Mouse (Mus musculus): Measurements from ENCODE around the gene Dnajc3. TPM values are rescaled to one million over a fixed set of nuclear protein-coding genes. Genes with fewer than 3 reads are reported as not detected.

The Dnajc3 gene
- polyA plus RNA-seq, 1 experiment from 2014 or later = 19.0 TPM

GRCm38 (mm10) chr14:118911521-118911920 lies 26.3 kb upstream of the Dnajc3 start:
- Histone ChIP-seq H3K4me2 (replicated peaks) (no peak overlapping the region), H3K4me1 (no peaks in the 10 kb centered on the region), H3K27ac (replicated peaks) (no peak overlapping the region), H3K4me3 (no peak overlapping the region), H3K27me3 (no peaks in the 10 kb centered on the region), H3K9me3 (no peaks in the 10 kb centered on the region), H3K36me3 (peaks cover 63% of the 10 kb centered on the region), H3K9ac (replicated peaks) (no peak overlapping the region)
- no peak for ATAC-seq (replicated peaks)
- WGBS = 85% methylated on average over 6 of the region's 6 CpGs

- ATAC-seq (replicated peaks) = no peak
Measured at GRCm38 (mm10) chr14:118913651-118914050, 24.1 kb upstream of the Dnajc3 start.

GRCm38 (mm10) chr14:118919025-118919424 lies 18.8 kb upstream of the Dnajc3 start:
- Histone ChIP-seq H3K4me3 (no peak overlapping the region), H3K36me3 (peaks cover 13% of the 10 kb centered on the region), H3K4me2 (replicated peaks) (no peak overlapping the region), H3K9me3 (no peaks in the 10 kb centered on the region), H3K4me1 (peaks cover 35% of the 10 kb centered on the region), H3K9ac (replicated peaks) (no peak overlapping the region), H3K27ac (replicated peaks) (no peak overlapping the region), H3K27me3 (no peaks in the 10 kb centered on the region)
- WGBS = 68% methylated on average over 8 of the region's 8 CpGs
- ATAC-seq (replicated peaks) = no peak

More at GRCm38 (mm10) chr14:118913651-118914050, 24.1 kb upstream of the Dnajc3 start:
- 86% methylated on average over 5 of the region's 5 CpGs for WGBS
- Histone ChIP-seq H3K27ac (replicated peaks) (no peak overlapping the region), H3K4me1 (no peaks in the 10 kb centered on the region), H3K27me3 (no peaks in the 10 kb centered on the region), H3K9me3 (no peaks in the 10 kb centered on the region), H3K9ac (replicated peaks) (no peak overlapping the region), H3K4me3 (no peak overlapping the region), H3K4me2 (replicated peaks) (no peak overlapping the region), H3K36me3 (peaks cover 51% of the 10 kb centered on the region)

GRCm38 (mm10) chr14:118920654-118921053 lies 17.1 kb upstream of the Dnajc3 start:
- Histone ChIP-seq H3K4me1 (peaks cover 42% of the 10 kb centered on the region), H3K27me3 (no peaks in the 10 kb centered on the region), H3K9ac (replicated peaks) (no peak overlapping the region), H3K9me3 (no peaks in the 10 kb centered on the region), H3K4me3 (no peak overlapping the region), H3K36me3 (peaks cover 13% of the 10 kb centered on the region), H3K27ac (replicated peaks) (no peak overlapping the region), H3K4me2 (replicated peaks) (0 out of 2 replicates have a peak overlapping the region, but pooled peaks have one; percentile 3)
- ATAC-seq (replicated peaks) = no peak
- 68% methylated on average over 7 of the region's 7 CpGs for WGBS

GRCm38 (mm10) chr14:118922251-118922650 lies 15.5 kb upstream of the Dnajc3 start:
- Histone ChIP-seq H3K36me3 (peaks cover 9% of the 10 kb centered on the region), H3K9ac (replicated peaks) (peak overlapping the region; percentile 51), H3K4me3 (peak overlapping the region; percentile 45), H3K27ac (replicated peaks) (no peak overlapping the region), H3K9me3 (no peaks in the 10 kb centered on the region), H3K27me3 (no peaks in the 10 kb centered on the region), H3K4me2 (replicated peaks) (peak overlapping the region; percentile 76), H3K4me1 (peaks cover 45% of the 10 kb centered on the region)
- WGBS = 28% methylated on average over 22 of the region's 22 CpGs
- no peak for ATAC-seq (replicated peaks)

DNA sequence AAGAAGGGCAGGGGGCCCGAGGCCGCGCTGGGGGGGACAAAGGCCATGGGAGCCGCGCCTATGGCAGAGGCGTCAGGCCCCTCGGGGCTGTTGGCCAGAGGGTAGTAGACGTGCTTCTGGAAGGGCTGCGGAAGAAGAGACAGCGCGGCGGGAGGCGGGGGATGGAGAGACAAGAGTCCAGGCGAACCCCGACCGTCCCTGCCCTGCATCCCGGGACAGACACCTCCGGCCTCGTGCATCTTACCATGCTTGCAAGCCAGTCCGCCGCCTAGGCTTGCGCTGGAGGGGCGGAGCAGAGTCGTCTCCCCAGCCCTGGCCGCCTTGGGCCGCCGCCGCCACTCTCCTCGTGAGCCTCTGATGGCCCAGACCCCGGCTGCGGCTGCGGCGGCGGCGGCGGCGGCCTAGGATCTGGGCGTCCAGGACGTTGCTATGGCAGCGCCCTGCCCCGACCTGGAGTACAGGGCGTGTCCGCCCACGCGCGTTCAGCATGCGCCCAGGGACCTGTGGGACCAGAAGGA lies 15.1 kb upstream of the Dnajc3 start:
- peak overlapping the region; percentile 76 for H3K4me2 ChIP-seq (replicated peaks)
- peak overlapping the region; percentile 45 for H3K4me3 ChIP-seq
- no peaks in the 10 kb centered on the region for H3K9me3 ChIP-seq
- WGBS = 3% methylated on average over 47 of the region's 47 CpGs
- peaks cover 9% of the 10 kb centered on the region for H3K36me3 ChIP-seq
- no peaks in the 10 kb centered on the region for H3K27me3 ChIP-seq
- no peak overlapping the region for H3K27ac ChIP-seq (replicated peaks)
- ATAC-seq (replicated peaks) = peak; percentile 23
- peaks cover 45% of the 10 kb centered on the region for H3K4me1 ChIP-seq
- peak overlapping the region; percentile 51 for H3K9ac ChIP-seq (replicated peaks)

DNA sequence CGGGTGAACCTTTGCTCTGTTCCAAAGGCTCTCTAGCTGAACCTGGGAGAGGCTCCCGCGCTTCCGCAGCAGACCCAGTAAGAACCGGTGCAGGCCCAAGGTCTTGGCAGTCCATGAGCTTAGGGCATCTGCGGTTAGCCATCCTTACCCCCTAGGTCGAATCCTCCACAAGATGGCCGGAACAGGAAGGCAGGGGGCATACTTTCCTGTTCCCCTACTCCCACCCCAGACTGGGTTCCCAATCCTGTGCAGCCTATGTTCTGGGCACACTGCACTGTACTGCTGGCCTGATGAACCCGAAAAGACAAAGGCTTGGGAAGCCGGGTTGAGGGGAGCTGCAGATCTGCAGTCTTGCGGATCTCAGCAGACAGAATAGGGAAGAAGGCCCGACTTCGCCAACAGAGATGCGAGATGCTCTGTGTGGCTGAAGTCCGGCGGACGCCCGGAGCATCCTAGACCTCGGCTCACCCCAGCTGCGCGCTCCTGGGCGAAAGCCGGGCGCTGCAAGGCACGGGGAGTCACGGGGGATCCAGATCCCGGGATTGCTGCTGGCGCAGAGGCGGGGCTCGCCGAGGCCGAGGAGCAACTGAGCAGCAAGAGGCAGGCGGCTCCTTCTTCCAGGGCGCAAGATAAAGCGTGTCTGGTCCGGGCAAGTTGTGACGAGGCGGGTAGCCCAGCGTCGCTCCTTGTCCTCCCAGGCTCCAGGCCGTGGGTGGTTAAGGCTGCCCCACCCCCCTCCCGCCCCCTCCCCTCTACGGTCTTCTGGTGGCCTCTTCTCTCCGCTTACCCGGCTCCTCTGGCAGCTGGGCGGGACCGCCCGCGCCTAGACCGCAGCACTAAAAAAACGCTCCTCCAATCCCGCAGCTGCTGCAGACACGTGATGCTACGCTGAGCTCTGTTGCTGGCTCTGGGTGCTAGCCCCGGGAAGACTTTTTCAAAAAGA lies 12.8 kb upstream of the Dnajc3 start, which contains the start of gene Dzip1:
TSS of gene Dzip1 (minus strand) at position 788 of the 943 bp plus-strand sequence.
- WGBS = under 1% methylated on average over 55 of the region's 55 CpGs
- H3K4me3 ChIP-seq = peak within 1 kb of the TSS; percentile 79
- H3K4me1 ChIP-seq = peaks cover 45% of the 10 kb centered on the region
- peak within 1 kb of the TSS; percentile 80 for H3K9ac ChIP-seq (replicated peaks)
- H3K9me3 ChIP-seq = no peaks in the 10 kb centered on the region
- peak within 1 kb of the TSS; percentile 76 for H3K4me2 ChIP-seq (replicated peaks)
- no peaks in the 10 kb centered on the region for H3K36me3 ChIP-seq
- no peaks in the 10 kb centered on the region for H3K27me3 ChIP-seq
- peak within 1 kb of the TSS; percentile 90 for H3K27ac ChIP-seq (replicated peaks)
- peak; percentile 97 for ATAC-seq (replicated peaks)

- H3K9ac ChIP-seq (replicated peaks) = no peak overlapping the region
- peaks cover 14% of the 10 kb centered on the region for H3K4me1 ChIP-seq
- no peak for ATAC-seq (replicated peaks)
- no peaks in the 10 kb centered on the region for H3K27me3 ChIP-seq
- H3K4me2 ChIP-seq (replicated peaks) = no peak overlapping the region
- no peak overlapping the region for H3K4me3 ChIP-seq
- WGBS = 84% methylated on average over 3 of the region's 3 CpGs
- no peak overlapping the region for H3K27ac ChIP-seq (replicated peaks)
- H3K9me3 ChIP-seq = no peaks in the 10 kb centered on the region
- no peaks in the 10 kb centered on the region for H3K36me3 ChIP-seq
Measured at GRCm38 (mm10) chr14:118928565-118928964, 9.2 kb upstream of the Dnajc3 start.

DNA sequence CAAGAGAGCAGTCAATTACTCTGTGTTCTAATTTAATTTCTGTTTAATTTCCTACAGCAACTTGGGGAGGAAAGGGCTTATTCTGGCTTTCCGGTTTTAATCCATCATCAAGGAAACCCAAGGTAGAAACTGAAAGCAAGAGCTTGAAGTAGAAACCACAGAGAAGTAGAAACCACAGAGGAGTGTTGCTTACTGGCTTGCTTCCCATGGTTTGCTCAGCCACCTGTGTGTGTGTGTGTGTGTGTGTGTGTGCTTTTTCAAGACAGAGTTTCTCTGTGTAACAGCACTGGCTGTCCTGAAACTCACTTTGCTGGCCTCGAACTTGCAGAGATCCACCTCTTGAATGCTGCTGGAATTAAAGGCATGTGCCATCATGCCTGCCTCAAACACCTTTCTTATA lies 8.0 kb upstream of the Dnajc3 start:
- peaks cover 6% of the 10 kb centered on the region for H3K4me1 ChIP-seq
- no peaks in the 10 kb centered on the region for H3K27me3 ChIP-seq
- no peak overlapping the region for H3K9ac ChIP-seq (replicated peaks)
- no peak overlapping the region for H3K4me3 ChIP-seq
- H3K9me3 ChIP-seq = no peaks in the 10 kb centered on the region
- 73% methylated on average over 2 of the region's 2 CpGs for WGBS
- no peak for ATAC-seq (replicated peaks)
- no peak overlapping the region for H3K4me2 ChIP-seq (replicated peaks)
- no peaks in the 10 kb centered on the region for H3K36me3 ChIP-seq
- no peak overlapping the region for H3K27ac ChIP-seq (replicated peaks)

- Histone ChIP-seq H3K9me3 (no peaks in the 10 kb centered on the region), H3K36me3 (no peaks in the 10 kb centered on the region), H3K4me2 (replicated peaks) (no peak overlapping the region), H3K9ac (replicated peaks) (no peak overlapping the region), H3K4me1 (peaks cover 2% of the 10 kb centered on the region), H3K27ac (replicated peaks) (no peak overlapping the region), H3K27me3 (no peaks in the 10 kb centered on the region), H3K4me3 (no peak overlapping the region)
- no peak for ATAC-seq (replicated peaks)
- WGBS = 67% methylated on average over 2 of the region's 2 CpGs
Measured at GRCm38 (mm10) chr14:118930777-118931176, 7.0 kb upstream of the Dnajc3 start.

DNA sequence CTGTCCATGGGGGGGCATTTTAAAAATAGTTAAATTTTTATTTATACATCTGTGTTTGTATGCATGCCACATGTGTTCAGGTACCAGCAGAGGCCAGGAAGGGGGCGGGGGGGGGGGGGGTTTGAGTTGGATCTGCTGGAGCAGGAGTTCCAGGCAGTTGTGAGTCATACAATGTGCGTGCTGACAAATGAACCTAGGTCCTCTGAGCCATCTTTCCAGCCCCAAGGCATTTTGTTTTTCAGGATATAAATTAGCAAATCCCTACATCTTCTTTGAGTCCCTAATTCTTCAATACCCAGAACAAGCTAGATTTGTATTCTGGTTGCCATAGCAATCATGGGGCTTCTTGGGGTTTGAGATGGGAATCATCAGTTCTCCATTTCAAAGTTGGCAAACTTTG lies 6.6 kb upstream of the Dnajc3 start:
- H3K4me3 ChIP-seq = no peak overlapping the region
- H3K4me2 ChIP-seq (replicated peaks) = no peak overlapping the region
- H3K9ac ChIP-seq (replicated peaks) = no peak overlapping the region
- no peaks in the 10 kb centered on the region for H3K36me3 ChIP-seq
- no peaks in the 10 kb centered on the region for H3K4me1 ChIP-seq
- H3K9me3 ChIP-seq = no peaks in the 10 kb centered on the region
- H3K27me3 ChIP-seq = no peaks in the 10 kb centered on the region
- no peak for ATAC-seq (replicated peaks)
- WGBS = 68% methylated on average over 2 of the region's 2 CpGs
- H3K27ac ChIP-seq (replicated peaks) = no peak overlapping the region

DNA sequence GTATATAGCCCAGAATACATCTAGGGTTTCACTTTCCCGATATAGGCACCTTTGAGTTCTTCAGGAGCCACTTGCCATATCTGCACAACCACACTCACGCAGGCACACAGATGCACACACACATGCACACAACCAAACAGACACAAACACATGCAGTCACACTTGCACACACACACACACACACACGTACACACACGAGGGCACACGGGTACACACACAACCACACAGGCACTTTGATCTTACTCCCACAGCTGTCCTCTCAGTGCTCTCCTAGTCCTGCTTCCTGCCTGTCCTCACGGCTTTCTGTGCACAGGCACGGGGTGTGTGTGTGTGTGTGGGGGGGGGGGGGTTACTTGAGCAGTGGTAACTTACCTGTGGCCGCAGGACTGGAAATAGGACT lies 4.8 kb upstream of the Dnajc3 start:
- no peak for ATAC-seq (replicated peaks)
- H3K27me3 ChIP-seq = no peaks in the 10 kb centered on the region
- H3K4me3 ChIP-seq = no peak overlapping the region
- no peak overlapping the region for H3K4me2 ChIP-seq (replicated peaks)
- WGBS = 66% methylated on average over 8 of the region's 8 CpGs
- peaks cover 5% of the 10 kb centered on the region for H3K4me1 ChIP-seq
- no peaks in the 10 kb centered on the region for H3K36me3 ChIP-seq
- H3K9me3 ChIP-seq = no peaks in the 10 kb centered on the region
- H3K27ac ChIP-seq (replicated peaks) = no peak overlapping the region
- no peak overlapping the region for H3K9ac ChIP-seq (replicated peaks)

Measured in forebrain, embryonic 15.5 days (tissue).